Mouse (Mus musculus): ENCODE results near the gene Mei4. TPM values are rescaled to one million over a fixed set of nuclear protein-coding genes. Genes with fewer than 3 reads are reported as not detected.

Mei4 gene
- total RNA-seq, 1 experiment from 2014 or later, result 3.1 TPM

- ATAC-seq (replicated peaks; ENCODE audit: low read depth, poor library complexity, severe bottlenecking), result no peak
These were observed 232.9 kb downstream of the Mei4 start for GRCm38 (mm10) chr9:82096409-82096808.

- ATAC-seq (replicated peaks; ENCODE audit: low read depth, poor library complexity, severe bottlenecking), result no peak
These were observed 251.4 kb downstream of the Mei4 start for GRCm38 (mm10) chr9:82114865-82115264.

GRCm38 (mm10) chr9:82136119-82136518 is 272.6 kb downstream of the Mei4 start:
- no peak for ATAC-seq (replicated peaks; ENCODE audit: low read depth, poor library complexity, severe bottlenecking)

GRCm38 (mm10) chr9:82160143-82160542 is 296.7 kb downstream of the Mei4 start:
- ATAC-seq (replicated peaks; ENCODE audit: low read depth, poor library complexity, severe bottlenecking), result no peak

GRCm38 (mm10) chr9:82162415-82162814 is 298.9 kb downstream of the Mei4 start:
- ATAC-seq (replicated peaks; ENCODE audit: low read depth, poor library complexity, severe bottlenecking), result no peak

- ATAC-seq (replicated peaks; ENCODE audit: low read depth, poor library complexity, severe bottlenecking), result no peak
These were observed 354.5 kb downstream of the Mei4 start for GRCm38 (mm10) chr9:82217976-82218375.

GRCm38 (mm10) chr9:82247695-82248445 is 384.4 kb downstream of the Mei4 start:
- ATAC-seq (replicated peaks; ENCODE audit: low read depth, poor library complexity, severe bottlenecking), result peak; percentile 90

Other genes starting within 250 kb of the Mei4 start
- 0.23 TPM in 1 of 2 replicates, not detected in the other for gene Htr1b, start 229.8 kb upstream of the Mei4 start, total RNA-seq (2017)

Measured in common myeloid progenitor, adult 5-6 weeks (primary cell).